Mouse (Mus musculus) gastrocnemius, adult 18-20 months (tissue): ENCODE results near the gene AA792892. TPM values are rescaled to one million over a fixed set of nuclear protein-coding genes. Genes with fewer than 3 reads are reported as not detected.
"Not testable (repeated sequence)": the region's sequence is repeated elsewhere in the genome, so short reads cannot be mapped to it uniquely, and the experiment has no call there.

ENCODE experiments used
- DNase-seq: peaks from one replicate; pipeline ENCODE4 v3.0.0; 2021; ENCODE audit warnings: low spot score
- long read RNA-seq, 2 experiments: library from polyadenylated mRNA; stranded (forward); transcript quantifications; one replicate each; pipeline ENCODE4 v2.0.0; 2021
- total RNA-seq, 2 experiments: library from RNA; stranded (reverse); gene quantifications; 2 replicates each; pipeline ENCODE4 v1.2.3; 2021

AA792892 gene
- total RNA-seq = not detected
- long read RNA-seq, experiment 1 = 0 reads
- long read RNA-seq, experiment 2 = 0 reads

- DNase-seq = not testable (repeated sequence)
Measured at GRCm38 (mm10) chr5:94339449-94339848, at the start of gene AA792892. Gene AA792892 (plus strand): TSS chr5:94339749.

GRCm38 (mm10) chr5:94306696-94307095 lies 32.9 kb upstream of the AA792892 start, which contains the start of gene A430089I19Rik:
Gene A430089I19Rik (minus strand): TSS chr5:94306796.
- not testable (repeated sequence) for DNase-seq

- DNase-seq = not testable (repeated sequence)
Measured at GRCm38 (mm10) chr5:94314135-94314534, 25.4 kb upstream of the AA792892 start, which contains the start of gene Gm6502. Gene Gm6502 (plus strand): TSS chr5:94314435.

Other genes with a start within 250 kb of the AA792892 start
- gene Gm3106, start 121.7 kb upstream of the AA792892 start, total RNA-seq = not detected
- gene A430089I19Rik, start 33.0 kb upstream of the AA792892 start, total RNA-seq = not detected
- gene Gm6502, start 25.3 kb upstream of the AA792892 start, total RNA-seq = not detected
- gene Gm7682, start 106.0 kb downstream of the AA792892 start, total RNA-seq = not detected
- gene Gm3139, start 186.5 kb downstream of the AA792892 start, total RNA-seq = not detected